Mouse (Mus musculus): Measurements from ENCODE around the gene Slc26a6.

DNA sequence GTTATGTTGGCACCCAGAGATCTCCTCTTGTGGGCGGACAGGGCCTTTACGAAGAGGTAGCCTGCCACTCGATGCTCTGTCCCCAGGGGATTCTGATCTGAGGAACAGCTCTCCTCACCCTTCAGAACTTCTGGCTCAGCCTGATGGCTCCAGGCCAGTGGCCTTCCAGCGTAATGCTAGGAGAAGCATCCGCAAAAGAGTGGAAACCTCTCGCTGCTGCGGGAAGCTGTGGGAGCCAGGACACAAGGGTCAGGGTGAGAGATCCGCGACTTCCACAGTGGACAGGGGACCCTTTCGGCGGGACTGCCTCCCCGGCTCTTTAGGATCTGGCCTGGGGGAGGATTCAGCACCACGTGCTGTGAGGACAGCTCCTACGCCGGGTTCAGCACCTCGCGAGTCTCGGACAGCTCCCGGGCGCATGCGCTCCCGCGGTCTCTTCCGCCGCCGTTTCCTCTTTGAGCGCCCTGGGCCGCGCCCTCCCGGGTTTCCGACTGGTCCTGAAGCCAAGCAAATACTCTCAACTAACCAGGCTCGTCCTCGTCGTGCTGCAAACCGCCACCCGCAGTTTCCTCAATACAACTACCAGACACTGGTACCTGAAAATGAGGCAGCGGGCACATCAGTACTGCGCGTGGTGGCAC, 26.3 kb upstream of the Slc26a6 start:
- TF ChIP-seq CTCF (IDR thresholded peaks at IDR 0.05; ENCODE audit: low read depth, low read length) (no peak), POLR2A (IDR thresholded peaks at IDR 0.05; ENCODE audit: borderline replicate concordance, low read depth, low read length) (no peak)
